Mouse (Mus musculus): ENCODE data around the gene Topors.

DNA sequence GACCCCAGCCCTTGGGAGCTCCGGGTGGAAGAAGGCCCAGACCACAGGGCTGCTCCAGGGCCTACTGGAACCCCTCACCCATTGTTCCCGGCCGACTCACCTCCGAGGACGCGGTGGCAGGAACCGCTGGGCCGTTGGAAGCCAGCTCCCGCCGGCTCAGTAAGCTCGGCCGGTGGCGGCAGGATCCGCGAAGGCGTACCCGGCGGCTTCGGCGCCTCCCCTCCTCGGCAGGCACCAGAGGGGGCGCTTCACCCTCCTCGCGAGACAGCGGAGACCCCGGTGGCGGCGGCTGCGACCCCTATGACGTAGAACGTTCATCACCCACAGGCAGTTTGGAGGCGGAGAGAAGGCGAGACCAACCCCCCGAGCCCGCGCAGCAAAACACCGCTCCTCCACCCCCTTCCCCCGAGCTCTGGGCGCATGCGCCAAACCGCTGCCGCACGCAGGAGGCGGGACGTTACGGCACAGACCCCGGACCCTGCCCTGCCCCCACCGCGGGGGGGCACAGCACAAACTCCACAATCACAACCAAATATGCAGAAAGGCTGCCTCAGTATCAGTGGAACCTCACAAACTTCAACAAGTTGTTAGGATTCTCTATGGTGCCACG, 1.3 kb downstream of the Topors start:
- peak; percentile 35; the same call in 1 of the 2 replicates for TF ChIP-seq CTCF (IDR thresholded peaks at IDR 0.05; ENCODE audit: extremely low read depth, insufficient read length, insufficient replicate concordance, low read depth, low read length)
- no peak; the same call in 1 of the 2 replicates for TF ChIP-seq POLR2A (IDR thresholded peaks at IDR 0.05; ENCODE audit: low read depth, low read length)
